Comparison of ENCODE assay signal across 21 mouse cellular contexts in the genomic region with DNA sequence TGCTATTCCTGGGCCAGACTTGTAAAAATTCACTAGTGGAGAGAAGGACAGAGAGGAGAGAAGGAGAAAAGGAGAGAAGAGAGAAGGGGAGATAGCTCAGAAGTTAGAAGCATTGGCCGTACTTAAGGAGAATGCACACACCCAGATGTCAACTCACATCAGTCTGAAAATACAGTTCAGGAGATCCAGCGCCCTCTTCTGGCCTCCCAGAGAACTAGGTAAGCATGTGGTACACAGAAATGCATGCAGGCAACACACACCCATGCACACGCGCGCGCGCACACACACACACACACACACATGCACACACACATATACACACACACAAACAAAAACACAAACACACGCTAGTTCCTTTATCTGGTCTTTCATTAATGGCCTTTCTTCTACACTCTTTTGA. TPM values are rescaled to one million over a fixed set of nuclear protein-coding genes. Genes with fewer than 3 reads are reported as not detected.
A peak's percentile ranks its signal among the peaks of the same experiment; 100 is the strongest.
DNase-seq lines count a peak whose midpoint lies in the region; ATAC-seq and TF ChIP-seq lines count a peak whose summit lies in the region.
"Had no signal": no experiment of that assay in that cellular context is flagged by ENCODE, and none has a peak within 500 bp of the region (broad histone marks: within the 10 kb centered on the region; RNA-seq: fewer than 3 reads in every experiment).

No protein-coding gene starts in this region.

- peaks cover 14% of the 10 kb centered on the region for H3K4me1 ChIP-seq in kidney, embryonic 16.5 days (ENCODE audit: insufficient read depth, low read length)
- peaks cover 3% of the 10 kb centered on the region; the same call in 1 of the 2 replicates for H3K4me1 ChIP-seq in midbrain, postnatal 0 days (ENCODE audit: insufficient read depth, low read length)
- no peaks in the 10 kb centered on the region for H3K4me1 ChIP-seq in midbrain, embryonic 15.5 days
- H3K4me1 ChIP-seq in ES-E14 (ENCODE audit: control insufficient read depth in 2 of 2, insufficient read depth in 2 of 2, low read length in 2 of 2, poor library complexity in 1 of 2) = 0 out of 4 replicates have a peak, but pooled peaks cover 0 to 2% of the 10 kb centered on the region in 2 experiments
- no peaks in the 10 kb centered on the region for H3K4me1 ChIP-seq in stomach, postnatal 0 days (replicated peaks; ENCODE audit: control insufficient read depth, insufficient read depth)
- H3K4me1 ChIP-seq: embryonic facial prominence, embryonic 12.5 days; forebrain, embryonic 15.5 days; hindbrain, embryonic 10.5 days; stomach, embryonic 15.5 days had no signal

- no peak for DNase-seq in kidney, postnatal 25 days
- no peak for DNase-seq in midbrain, postnatal 0 days (ENCODE audit: low spot score)
- DNase-seq in ES-E14 (ENCODE audit: low read depth, low spot score) = no peak
- no peak for DNase-seq in stomach, postnatal 0 days (ENCODE audit: low spot score)
- no peak for DNase-seq in ovary, postnatal 14 days (ENCODE audit: low spot score)
- DNase-seq: adrenal gland, adult 2 months; cerebellum, adult 11-12 months; cerebellum, postnatal 36 days; layer of hippocampus, adult 9-11 months; lung, adult 18-20 months; midbrain, embryonic 14.5 days had no signal

- H3K4me2 ChIP-seq in kidney, embryonic 16.5 days (replicated peaks; ENCODE audit: low read depth, low read length) = no peak overlapping the region
- H3K4me2 ChIP-seq in midbrain, postnatal 0 days (ENCODE audit: low read depth, low read length, poor library complexity, severe bottlenecking) = no peak overlapping the region
- no peak overlapping the region for H3K4me2 ChIP-seq in midbrain, embryonic 15.5 days
- H3K4me2 ChIP-seq in stomach, postnatal 0 days (replicated peaks; ENCODE audit: low read depth) = no peak overlapping the region
- H3K4me2 ChIP-seq: embryonic facial prominence, embryonic 12.5 days; forebrain, embryonic 15.5 days; kidney, embryonic 15.5 days; limb, embryonic 13.5 days; stomach, embryonic 15.5 days had no signal

- no peak for ATAC-seq in kidney, embryonic 16.5 days (ENCODE audit: low FRiP score, low TSS enrichment)
- ATAC-seq in midbrain, postnatal 0 days (ENCODE audit: low FRiP score) = no peak
- ATAC-seq in midbrain, embryonic 15.5 days (replicated peaks) = no peak
- no peak for ATAC-seq in stomach, postnatal 0 days (ENCODE audit: low FRiP score, low TSS enrichment)
- ATAC-seq: CD4-positive, CD25-positive, alpha-beta regulatory T cell, adult 4 months; forebrain, embryonic 15.5 days; inflammation-experienced regulatory T-cells, adult 6 months had no signal

- no peaks in the 10 kb centered on the region for H3K36me3 ChIP-seq in kidney, embryonic 16.5 days (ENCODE audit: insufficient read depth, low read length)
- H3K36me3 ChIP-seq in midbrain, postnatal 0 days (ENCODE audit: insufficient read depth, low read length) = no peaks in the 10 kb centered on the region
- H3K36me3 ChIP-seq in midbrain, embryonic 15.5 days (replicated peaks) = no peaks in the 10 kb centered on the region
- no peaks in the 10 kb centered on the region for H3K36me3 ChIP-seq in ES-E14 (ENCODE audit: control insufficient read depth, insufficient read depth, low read length, poor library complexity, severe bottlenecking)
- H3K36me3 ChIP-seq in stomach, postnatal 0 days (ENCODE audit: control insufficient read depth, insufficient read depth, low read length) = no peaks in the 10 kb centered on the region
- H3K36me3 ChIP-seq: embryonic facial prominence, embryonic 12.5 days; forebrain, embryonic 15.5 days; hindbrain, embryonic 10.5 days; kidney, embryonic 15.5 days; limb, embryonic 13.5 days; stomach, embryonic 15.5 days had no signal

- H3K4me3 ChIP-seq in kidney, embryonic 16.5 days (ENCODE audit: low read length) = no peak overlapping the region
- no peak overlapping the region for H3K4me3 ChIP-seq in midbrain, postnatal 0 days (ENCODE audit: low read depth, low read length)
- no peak overlapping the region for H3K4me3 ChIP-seq in midbrain, embryonic 15.5 days
- no peak overlapping the region for H3K4me3 ChIP-seq in ES-E14 (ENCODE audit: insufficient read depth in 1 of 2, low read depth in 1 of 2, low read length in 2 of 2, poor library complexity in 1 of 2, severe bottlenecking in 1 of 2)
- H3K4me3 ChIP-seq in stomach, postnatal 0 days (ENCODE audit: low read depth, low read length) = no peak overlapping the region
- H3K4me3 ChIP-seq: embryonic facial prominence, embryonic 12.5 days; forebrain, embryonic 15.5 days; hindbrain, embryonic 10.5 days; kidney, embryonic 15.5 days; limb, embryonic 13.5 days; stomach, embryonic 15.5 days had no signal

- H3K9ac ChIP-seq in kidney, embryonic 16.5 days (replicated peaks; ENCODE audit: low read length) = no peak overlapping the region
- H3K9ac ChIP-seq in midbrain, postnatal 0 days (replicated peaks; ENCODE audit: low read length, poor library complexity, severe bottlenecking) = no peak overlapping the region
- H3K9ac ChIP-seq in midbrain, embryonic 15.5 days = no peak overlapping the region
- no peak overlapping the region for H3K9ac ChIP-seq in ES-E14 (ENCODE audit: insufficient read depth, low read depth, low read length, poor library complexity, severe bottlenecking)
- no peak overlapping the region for H3K9ac ChIP-seq in stomach, postnatal 0 days (ENCODE audit: low read length)
- H3K9ac ChIP-seq: embryonic facial prominence, embryonic 12.5 days; forebrain, embryonic 15.5 days; kidney, embryonic 15.5 days; limb, embryonic 13.5 days; stomach, embryonic 15.5 days had no signal

- no peak for TF ChIP-seq EP300 in stomach, postnatal 0 days (optimal IDR thresholded peaks at IDR 0.05)

- 0 out of 2 replicates have a peak overlapping the region, but pooled peaks have one; percentile 52 for H3K27ac ChIP-seq in kidney, embryonic 16.5 days (ENCODE audit: low read length)
- no peak overlapping the region for H3K27ac ChIP-seq in midbrain, postnatal 0 days (ENCODE audit: low read depth, low read length)
- H3K27ac ChIP-seq in midbrain, embryonic 15.5 days = no peak overlapping the region
- H3K27ac ChIP-seq in ES-E14 (ENCODE audit: insufficient read depth, low read depth, low read length, poor library complexity, severe bottlenecking) = no peak overlapping the region
- no peak overlapping the region for H3K27ac ChIP-seq in stomach, postnatal 0 days (replicated peaks)
- H3K27ac ChIP-seq: embryonic facial prominence, embryonic 12.5 days; forebrain, embryonic 15.5 days; hindbrain, embryonic 10.5 days; limb, embryonic 13.5 days; stomach, embryonic 15.5 days had no signal

- no peaks in the 10 kb centered on the region for H3K27me3 ChIP-seq in kidney, embryonic 16.5 days (ENCODE audit: insufficient read depth, low read length)
- H3K27me3 ChIP-seq in midbrain, postnatal 0 days (ENCODE audit: insufficient read depth, low read length) = no peaks in the 10 kb centered on the region
- no peaks in the 10 kb centered on the region for H3K27me3 ChIP-seq in midbrain, embryonic 15.5 days (replicated peaks)
- no peaks in the 10 kb centered on the region for H3K27me3 ChIP-seq in stomach, postnatal 0 days (ENCODE audit: control insufficient read depth, insufficient read depth, low read length)
- H3K27me3 ChIP-seq: embryonic facial prominence, embryonic 12.5 days; forebrain, embryonic 15.5 days; kidney, embryonic 15.5 days; limb, embryonic 13.5 days; stomach, embryonic 15.5 days had no signal

- in situ Hi-C loops in ES-E14 (cut with MboI; ENCODE audit: low sequenced_read_pairs in 2 of 2, unreplicated experiment in 2 of 2) = loop anchor here in 1 of 2 experiments (25.0 kb wide), 1 partner anchor 107 kb away; no protein-coding TSS in a partner anchor

- H3K9me3 ChIP-seq in kidney, embryonic 16.5 days (ENCODE audit: low read length) = no peaks in the 10 kb centered on the region
- H3K9me3 ChIP-seq in midbrain, postnatal 0 days (ENCODE audit: low read length) = no peaks in the 10 kb centered on the region
- no peaks in the 10 kb centered on the region for H3K9me3 ChIP-seq in midbrain, embryonic 15.5 days
- no peaks in the 10 kb centered on the region for H3K9me3 ChIP-seq in ES-E14 (ENCODE audit: control insufficient read depth, insufficient read depth, low read depth, low read length)
- H3K9me3 ChIP-seq in stomach, postnatal 0 days (ENCODE audit: control insufficient read depth, low read length) = no peaks in the 10 kb centered on the region
- H3K9me3 ChIP-seq: embryonic facial prominence, embryonic 12.5 days; forebrain, embryonic 15.5 days; hindbrain, embryonic 10.5 days; kidney, embryonic 15.5 days; limb, embryonic 13.5 days; stomach, embryonic 15.5 days had no signal

- TF ChIP-seq CTCF in midbrain, postnatal 0 days (IDR thresholded peaks at IDR 0.05) = peak; percentile 37
- TF ChIP-seq CTCF in stomach, postnatal 0 days (IDR thresholded peaks at IDR 0.05; ENCODE audit: low read depth) = peak; percentile 51

- WGBS in kidney, embryonic 16.5 days = 89% methylated on average over 8 of the region's 8 CpGs
- WGBS in midbrain, postnatal 0 days = 88% methylated on average over 8 of the region's 8 CpGs
- 91% methylated on average over 8 of the region's 8 CpGs for WGBS in midbrain, embryonic 15.5 days
- 89% methylated on average over 8 of the region's 8 CpGs for WGBS in stomach, postnatal 0 days

TF ChIP-seq in ES-E14, 5 proteins besides CTCF, POLR2A, EP300 and RAD21:
- TF ChIP-seq ZC3H11A (IDR thresholded peaks at IDR 0.05; ENCODE audit: borderline replicate concordance, low read depth, low read length) (peak; percentile 50; the same call in 1 of the 2 replicates), MAFK (IDR thresholded peaks at IDR 0.05; ENCODE audit: insufficient read depth, low read depth, low read length) (no peak)

RNA-seq across cellular contexts. Expression of gene Kifc3, which starts 17.0 kb away (rescaled TPM):
- 32.5 and 37.7 TPM in 2 replicates for polyA plus RNA-seq in kidney, embryonic 16.5 days (2015; fragmentation: Nextera tagmentation; extraction: Ambion mirVana)
- 57.0 and 60.6 TPM in 2 replicates for total RNA-seq in midbrain, postnatal 0 days (2014; rRNA removed)
- 37.3 and 38.9 TPM in 2 replicates for polyA plus RNA-seq in midbrain, postnatal 0 days (2015; fragmentation: Nextera tagmentation; extraction: Ambion mirVana)
- 29.8 and 33.9 TPM in 2 replicates for polyA plus RNA-seq in midbrain, embryonic 15.5 days (2015; fragmentation: Nextera tagmentation; extraction: Ambion mirVana)
- 34.6 and 45.6 TPM in 2 replicates for total RNA-seq in ES-E14 (2012; rRNA removed)
- polyA plus RNA-seq in stomach, postnatal 0 days (2015; fragmentation: Nextera tagmentation; extraction: Ambion mirVana) = 14.1 and 14.2 TPM in 2 replicates
- polyA plus RNA-seq: CD4-positive, CD25-positive, alpha-beta regulatory T cell, adult 4 months had no signal
